Mouse (Mus musculus) heart, embryonic 15.5 days (tissue): ENCODE measurements at regions not wholly inside any gene's neighbourhood (a gene's known extent, or its start where the extent isn't known, plus 50 kb on each side); places are given as distances from the start of the nearest gene placed in this dataset.

Source experiments
- ATAC-seq: fragments of 200-750 bp; cut with Nextera tagmentation; replicated peaks from 2 replicates; pipeline ENCODE4 v1.8.0; 2017; ENCODE audit warnings: low read depth, moderate TSS enrichment; ENCODE audit not compliant: insufficient number of reproducible peaks, insufficient read depth, low FRiP score
- H3K27ac ChIP-seq: fragments of 300-500 bp; sonication (generic); 2 replicates; pipeline ENCODE4 v1.5.1; 2015; ENCODE audit warnings: mild to moderate bottlenecking, inconsistent platforms
- H3K27me3 ChIP-seq: fragments of 300-500 bp; sonication (generic); 2 replicates; pipeline ENCODE4 v1.6.1; 2015; ENCODE audit warnings: inconsistent platforms
- H3K36me3 ChIP-seq: fragments of 300-500 bp; sonication (generic); 2 replicates; pipeline ENCODE4 v1.6.1; 2015; ENCODE audit warnings: mild to moderate bottlenecking, inconsistent platforms
- H3K4me1 ChIP-seq: fragments of 300-500 bp; sonication (generic); replicated peaks from 2 replicates; pipeline ENCODE4 v1.6.1; 2015; ENCODE audit warnings: inconsistent platforms
- H3K4me2 ChIP-seq: fragments of 300-500 bp; sonication (generic); 2 replicates; pipeline ENCODE4 v1.6.1; 2015; ENCODE audit warnings: inconsistent platforms, mild to moderate bottlenecking, moderate library complexity
- H3K4me3 ChIP-seq: fragments of 300-500 bp; sonication (generic); 2 replicates; pipeline ENCODE4 v1.5.1; 2015; ENCODE audit warnings: mild to moderate bottlenecking, inconsistent platforms
- H3K9ac ChIP-seq: fragments of 300-500 bp; sonication (generic); 2 replicates; pipeline ENCODE4 v1.6.1; 2015; ENCODE audit warnings: mild to moderate bottlenecking, inconsistent platforms
- H3K9me3 ChIP-seq: fragments of 300-500 bp; sonication (generic); replicated peaks from 2 replicates; pipeline ENCODE4 v1.6.1; 2016; ENCODE audit warnings: inconsistent platforms
- WGBS: fragments of 180-500 bp; shearing (Covaris S2); methylation state at CpG from one replicate; pipeline ENCODE4 v1.1.7; 2015; ENCODE audit warnings: mixed read lengths; 5-methylcytosine and 5-hydroxymethylcytosine counted together

DNA sequence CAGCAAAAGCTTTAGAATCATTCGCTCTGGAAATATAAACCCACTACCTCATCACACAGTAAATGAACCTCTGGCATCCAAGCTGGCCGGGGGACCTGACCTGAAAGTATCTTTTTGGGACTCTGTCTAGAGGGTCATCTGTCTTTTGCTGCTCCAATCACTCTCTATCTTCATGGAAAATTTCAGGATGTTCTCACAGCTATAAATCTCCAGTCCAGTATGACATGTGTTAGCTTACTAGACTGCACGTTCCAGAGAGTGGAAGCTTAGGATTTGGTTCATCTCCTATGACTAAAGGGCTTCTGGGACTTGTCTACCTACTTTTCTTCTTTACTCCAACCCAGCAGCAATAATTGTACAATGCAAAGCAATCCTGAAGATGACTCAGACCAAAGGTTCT lies 60.5 kb upstream of the Cep78 start:
- no peak for ATAC-seq
- H3K9me3 ChIP-seq = no peaks in the 10 kb centered on the region
- WGBS = 67% methylated on average over 3 of the region's 3 CpGs
- no peaks in the 10 kb centered on the region for H3K27me3 ChIP-seq
- H3K36me3 ChIP-seq = no peaks in the 10 kb centered on the region
- H3K9ac ChIP-seq = no peak overlapping the region
- no peak overlapping the region for H3K27ac ChIP-seq
- H3K4me3 ChIP-seq = no peak overlapping the region
- no peak overlapping the region for H3K4me2 ChIP-seq
- H3K4me1 ChIP-seq = peaks cover 3% of the 10 kb centered on the region; the same call in 1 of the 2 replicates

DNA sequence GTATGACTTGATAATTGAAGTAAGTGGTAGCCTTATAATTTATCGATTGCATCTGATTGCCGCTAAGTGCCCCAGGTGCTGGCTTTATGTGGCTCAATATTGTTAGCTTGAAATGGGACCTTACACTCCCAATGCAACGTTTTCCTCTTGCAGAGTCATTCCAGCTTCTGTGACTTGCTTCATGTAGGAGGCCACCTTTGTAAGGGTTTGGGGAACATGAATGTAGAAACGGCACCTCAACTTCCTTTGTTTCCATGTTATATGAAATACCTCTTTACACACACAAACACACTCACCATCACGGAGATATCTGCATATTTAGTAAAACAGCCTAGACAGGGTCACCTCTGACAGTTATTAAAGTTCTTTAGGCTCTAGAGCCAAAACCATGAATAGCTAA lies 59.4 kb upstream of the Cep78 start:
- Histone ChIP-seq H3K9ac (no peak overlapping the region), H3K36me3 (no peaks in the 10 kb centered on the region), H3K4me1 (no peaks in the 10 kb centered on the region), H3K9me3 (no peaks in the 10 kb centered on the region), H3K4me2 (no peak overlapping the region), H3K27ac (no peak overlapping the region), H3K27me3 (no peaks in the 10 kb centered on the region), H3K4me3 (no peak overlapping the region)
- WGBS = 78% methylated on average over 5 of the region's 5 CpGs
- no peak for ATAC-seq

DNA sequence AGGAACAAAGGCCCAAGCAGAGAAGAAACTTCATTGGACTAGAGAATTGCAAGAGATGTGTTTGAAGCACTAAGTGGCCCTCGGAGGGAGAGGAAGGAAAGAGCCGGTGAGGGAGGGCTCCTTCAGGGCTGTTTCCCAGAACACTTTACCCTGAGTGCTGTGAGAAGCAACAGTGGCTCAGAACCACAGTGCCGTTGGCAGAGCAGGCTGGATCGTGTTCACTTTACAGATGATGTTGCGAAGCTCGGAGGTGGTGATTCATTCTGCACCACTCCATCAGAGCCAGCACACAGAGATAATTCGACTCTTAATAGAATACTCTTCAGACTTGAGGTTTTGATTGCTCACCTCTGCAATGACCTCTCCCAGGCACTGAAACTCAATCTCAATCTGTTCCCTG lies 58.2 kb upstream of the Cep78 start:
- H3K9me3 ChIP-seq = no peaks in the 10 kb centered on the region
- WGBS = 86% methylated on average over 7 of the region's 7 CpGs
- no peaks in the 10 kb centered on the region for H3K4me1 ChIP-seq
- no peak overlapping the region for H3K27ac ChIP-seq
- no peak overlapping the region for H3K4me3 ChIP-seq
- H3K27me3 ChIP-seq = no peaks in the 10 kb centered on the region
- H3K9ac ChIP-seq = no peak overlapping the region
- ATAC-seq = no peak
- no peak overlapping the region for H3K4me2 ChIP-seq
- no peaks in the 10 kb centered on the region for H3K36me3 ChIP-seq

DNA sequence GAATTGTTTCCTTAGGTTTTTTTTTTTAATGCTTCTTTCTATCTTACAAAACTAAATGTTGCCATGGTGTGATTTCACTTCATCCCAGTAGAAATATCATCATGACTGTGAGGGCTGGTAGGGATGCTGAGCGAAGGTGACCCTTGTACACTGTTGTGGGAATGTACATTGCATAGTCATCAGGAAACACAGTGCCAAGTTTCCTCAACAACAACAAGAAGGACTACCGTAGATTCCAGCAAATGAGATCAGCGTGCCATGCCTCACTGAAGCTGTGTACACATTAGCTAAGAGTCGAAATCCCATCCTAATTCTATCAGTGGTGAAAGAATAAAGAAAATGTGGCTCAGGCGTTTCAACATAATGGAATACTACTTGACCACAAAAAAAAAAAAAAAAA lies 57.1 kb upstream of the Cep78 start:
- Histone ChIP-seq H3K9ac (no peak overlapping the region), H3K27me3 (no peaks in the 10 kb centered on the region), H3K4me3 (no peak overlapping the region), H3K36me3 (no peaks in the 10 kb centered on the region), H3K4me2 (no peak overlapping the region), H3K9me3 (no peaks in the 10 kb centered on the region), H3K27ac (no peak overlapping the region), H3K4me1 (no peaks in the 10 kb centered on the region)
- 80% methylated on average over 5 of the region's 5 CpGs for WGBS
- no peak for ATAC-seq

DNA sequence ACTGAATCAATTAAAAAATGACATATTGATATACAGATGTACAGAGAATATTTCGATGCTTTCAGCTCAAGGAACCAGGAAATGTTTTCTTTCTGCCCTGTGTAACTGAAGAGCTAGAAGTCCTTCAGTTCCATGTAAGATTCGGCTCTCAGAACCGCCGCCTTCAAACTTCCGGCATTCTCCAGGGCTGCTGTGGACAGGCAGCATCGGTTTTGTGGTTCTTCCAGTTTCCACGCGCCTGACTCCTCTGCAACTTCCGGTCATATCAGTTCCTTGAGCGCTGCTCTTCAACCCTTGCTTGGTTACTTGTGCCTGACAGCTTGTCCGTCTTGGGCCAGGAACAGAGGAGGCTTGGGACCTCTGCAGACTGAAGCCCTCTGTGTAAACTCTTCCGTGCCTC lies 53.0 kb upstream of the Cep78 start:
- H3K4me2 ChIP-seq = no peak overlapping the region
- ATAC-seq = no peak
- H3K36me3 ChIP-seq = no peaks in the 10 kb centered on the region
- WGBS = 75% methylated on average over 12 of the region's 12 CpGs
- H3K27me3 ChIP-seq = no peaks in the 10 kb centered on the region
- no peaks in the 10 kb centered on the region for H3K4me1 ChIP-seq
- no peaks in the 10 kb centered on the region for H3K9me3 ChIP-seq
- H3K27ac ChIP-seq = no peak overlapping the region
- H3K9ac ChIP-seq = no peak overlapping the region
- H3K4me3 ChIP-seq = no peak overlapping the region
